Mouse (Mus musculus) forebrain, embryonic 14.5 days (tissue): ENCODE data around the gene Dip2c. TPM values are rescaled to one million over a fixed set of nuclear protein-coding genes. Genes with fewer than 3 reads are reported as not detected.
A peak's percentile ranks its signal among the peaks of the same experiment; 100 is the strongest.

Experiments used
- ATAC-seq: fragments of 200-750 bp; cut with Nextera tagmentation; 2 replicates; pipeline ENCODE4 v1.8.0; 2017; ENCODE audit warnings: mild to moderate bottlenecking, moderate library complexity
- DNase-seq: peaks from one replicate; pipeline ENCODE4 v3.0.0-alpha.2; 2015; ENCODE audit warnings: low spot score
- H3K27ac ChIP-seq: fragments of 300-500 bp; sonication (generic); 2 replicates; pipeline ENCODE4 v1.5.1; 2014; ENCODE audit warnings: low read depth, mild to moderate bottlenecking, control low read depth, low read length, moderate library complexity
- H3K27me3 ChIP-seq: fragments of 300-500 bp; sonication (generic); replicated peaks from 2 replicates; pipeline ENCODE4 v1.6.1; 2014; ENCODE audit warnings: low read length, control low read depth, mixed read lengths; ENCODE audit not compliant: control insufficient read depth, insufficient read depth
- H3K36me3 ChIP-seq: fragments of 300-500 bp; sonication (generic); 2 replicates; pipeline ENCODE4 v1.6.1; 2014; ENCODE audit warnings: low read length, control low read depth; ENCODE audit not compliant: control insufficient read depth, insufficient read depth
- H3K4me1 ChIP-seq: fragments of 300-500 bp; sonication (generic); 2 replicates; pipeline ENCODE4 v1.6.1; 2014; ENCODE audit warnings: antibody characterized with exemption, low read length, control low read depth; ENCODE audit not compliant: control insufficient read depth, insufficient read depth
- H3K4me2 ChIP-seq: fragments of 300-500 bp; sonication (generic); 2 replicates; pipeline ENCODE4 v1.6.1; 2014; ENCODE audit warnings: mild to moderate bottlenecking, control low read depth, low read length
- H3K4me3 ChIP-seq: fragments of 300-500 bp; sonication (generic); 2 replicates; pipeline ENCODE4 v1.5.1; 2014; ENCODE audit warnings: low read depth, low read length, control low read depth
- H3K9ac ChIP-seq: fragments of 300-500 bp; sonication (generic); 2 replicates; pipeline ENCODE4 v1.6.1; 2014; ENCODE audit warnings: mild to moderate bottlenecking, low read length, control low read depth, moderate library complexity
- H3K9me3 ChIP-seq: fragments of 300-500 bp; sonication (generic); replicated peaks from 2 replicates; pipeline ENCODE4 v1.6.1; 2016; ENCODE audit warnings: low read length, control low read depth, mixed read lengths; ENCODE audit not compliant: control insufficient read depth
- WGBS: fragments of 180-500 bp; shearing (Covaris S2); extraction: QIAGEN DNeasy Blood & Tissue Kit; methylation state at CpG from one replicate; pipeline ENCODE4 v1.1.7; 2014; 5-methylcytosine and 5-hydroxymethylcytosine counted together
- polyA plus RNA-seq: library from polyadenylated mRNA; unstranded; fragments of >200 nt; fragmentation: Nextera tagmentation; extraction: Ambion mirVana; gene quantifications from 2 replicates; pipeline ENCODE4 v1.2.1, GENCODE M21; 2014

Gene Dip2c
- polyA plus RNA-seq, 1 experiment from 2014 or later: 13.2 TPM

DNA sequence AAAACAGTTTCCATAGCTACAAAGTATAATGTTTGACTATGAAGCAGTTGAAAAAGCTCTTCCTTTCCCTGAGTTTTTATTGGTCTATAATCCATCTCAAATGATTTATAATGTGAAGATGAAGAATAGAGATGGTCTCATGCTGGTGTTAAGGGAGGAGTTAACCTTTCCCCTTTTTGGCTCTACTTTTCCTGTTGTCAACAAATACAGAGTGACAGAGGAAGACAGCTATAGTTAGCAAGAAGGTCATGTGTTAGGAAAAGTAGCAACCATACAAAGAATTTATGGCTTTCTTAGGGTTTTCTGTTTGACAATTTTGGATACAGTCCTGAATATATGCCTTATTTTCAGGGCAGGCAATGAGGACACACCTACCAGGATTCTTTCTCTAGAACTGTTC lies 36.6 kb downstream of the Dip2c start:
- Histone ChIP-seq H3K4me3 (no peak overlapping the region), H3K4me1 (peaks cover 2% of the 10 kb centered on the region), H3K9ac (no peak overlapping the region), H3K36me3 (no peaks in the 10 kb centered on the region), H3K4me2 (no peak overlapping the region), H3K9me3 (no peaks in the 10 kb centered on the region), H3K27me3 (no peaks in the 10 kb centered on the region), H3K27ac (no peak overlapping the region)
- DNase-seq (no peak), ATAC-seq (no peak)

DNA sequence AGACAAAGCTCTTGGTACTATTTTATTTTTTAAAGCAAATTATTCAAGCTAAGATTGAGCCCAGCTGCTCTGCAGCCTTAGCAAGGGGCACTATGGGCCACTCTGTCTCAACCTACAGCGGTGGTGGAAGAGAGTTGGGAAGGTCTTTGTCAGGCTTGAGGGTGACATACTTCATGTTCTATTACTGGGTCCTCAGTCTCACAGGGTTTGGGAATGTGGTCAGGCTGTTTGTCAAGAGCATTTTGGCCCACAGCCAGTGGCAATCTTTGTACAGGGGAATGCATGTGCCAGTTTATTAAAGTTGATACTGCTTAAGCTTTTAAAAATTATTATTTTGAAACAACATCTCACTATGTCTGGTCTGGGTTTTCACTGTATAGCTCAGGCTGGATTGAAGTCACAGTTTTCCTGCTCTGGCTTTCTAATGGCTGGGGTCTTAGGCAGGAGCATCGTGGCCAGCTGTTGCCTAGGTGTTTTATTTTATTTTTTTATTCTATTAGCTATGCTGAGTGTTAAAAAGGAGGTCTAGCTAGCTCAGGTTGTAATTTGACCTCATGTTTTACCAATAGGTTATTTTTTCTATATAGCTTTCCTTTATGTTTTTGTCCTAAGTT lies 37.9 kb downstream of the Dip2c start:
- no peaks in the 10 kb centered on the region for H3K36me3 ChIP-seq
- H3K4me1 ChIP-seq: peaks cover 2% of the 10 kb centered on the region
- no peak overlapping the region for H3K9ac ChIP-seq
- ATAC-seq (no peak; the same call in 1 of the 2 replicates), DNase-seq (no peak)
- no peaks in the 10 kb centered on the region for H3K27me3 ChIP-seq
- no peak overlapping the region for H3K4me3 ChIP-seq
- no peaks in the 10 kb centered on the region for H3K9me3 ChIP-seq
- 60% methylated on average over 2 of the region's 2 CpGs for WGBS
- no peak overlapping the region for H3K4me2 ChIP-seq
- H3K27ac ChIP-seq: no peak overlapping the region

- no peaks in the 10 kb centered on the region for H3K27me3 ChIP-seq
- H3K9me3 ChIP-seq: no peaks in the 10 kb centered on the region
- whole genome bisulfite sequencing: 66% methylated on average over 4 of the region's 4 CpGs
- no peak overlapping the region for H3K9ac ChIP-seq
- peaks cover 2% of the 10 kb centered on the region for H3K4me1 ChIP-seq
- H3K27ac ChIP-seq: no peak overlapping the region
- H3K4me3 ChIP-seq: no peak overlapping the region
- H3K4me2 ChIP-seq: no peak overlapping the region
- DNase-seq: no peak
- H3K36me3 ChIP-seq: no peaks in the 10 kb centered on the region
- no peak for ATAC-seq
Measured at GRCm38 (mm10) chr13:9314713-9315112, 38.4 kb downstream of the Dip2c start.

DNA sequence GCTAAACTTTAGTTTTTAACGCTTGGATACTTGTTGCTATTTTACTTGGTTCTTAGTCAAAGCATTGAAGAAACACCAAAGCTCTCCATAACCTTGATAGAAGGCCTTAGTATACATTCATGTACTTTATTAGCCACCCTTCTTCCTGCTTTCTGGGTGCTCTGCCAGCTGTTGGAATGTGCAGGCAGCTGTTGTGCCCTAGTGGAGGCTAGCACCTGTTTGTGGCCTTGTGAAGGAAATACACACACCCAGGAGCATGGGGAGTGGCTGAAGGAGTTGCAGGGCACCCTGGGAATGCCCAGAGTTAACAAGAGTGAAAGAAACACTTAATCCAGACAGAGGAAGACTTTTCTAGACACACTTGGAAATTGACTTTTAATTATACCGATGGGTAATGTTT lies 43.4 kb downstream of the Dip2c start:
- no peaks in the 10 kb centered on the region for H3K9me3 ChIP-seq
- H3K27ac ChIP-seq: no peak overlapping the region
- no peaks in the 10 kb centered on the region for H3K36me3 ChIP-seq
- no peak for DNase-seq
- no peak overlapping the region for H3K4me3 ChIP-seq
- no peak overlapping the region for H3K9ac ChIP-seq
- H3K27me3 ChIP-seq: no peaks in the 10 kb centered on the region
- H3K4me1 ChIP-seq: peaks cover under 1% of the 10 kb centered on the region; the same call in 1 of the 2 replicates
- H3K4me2 ChIP-seq: no peak overlapping the region
- 84% methylated on average over 2 of the region's 2 CpGs for WGBS
- ATAC-seq: no peak

GRCm38 (mm10) chr13:9325262-9325661 lies 48.9 kb downstream of the Dip2c start:
- no peak overlapping the region for H3K4me2 ChIP-seq
- no peak for DNase-seq
- 74% methylated on average over 1 of the region's 1 CpGs for WGBS
- ATAC-seq: no peak
- H3K36me3 ChIP-seq: no peaks in the 10 kb centered on the region
- H3K27ac ChIP-seq: no peak overlapping the region
- H3K4me3 ChIP-seq: no peak overlapping the region
- H3K27me3 ChIP-seq: no peaks in the 10 kb centered on the region
- no peaks in the 10 kb centered on the region for H3K4me1 ChIP-seq
- no peaks in the 10 kb centered on the region for H3K9me3 ChIP-seq
- no peak overlapping the region for H3K9ac ChIP-seq

DNA sequence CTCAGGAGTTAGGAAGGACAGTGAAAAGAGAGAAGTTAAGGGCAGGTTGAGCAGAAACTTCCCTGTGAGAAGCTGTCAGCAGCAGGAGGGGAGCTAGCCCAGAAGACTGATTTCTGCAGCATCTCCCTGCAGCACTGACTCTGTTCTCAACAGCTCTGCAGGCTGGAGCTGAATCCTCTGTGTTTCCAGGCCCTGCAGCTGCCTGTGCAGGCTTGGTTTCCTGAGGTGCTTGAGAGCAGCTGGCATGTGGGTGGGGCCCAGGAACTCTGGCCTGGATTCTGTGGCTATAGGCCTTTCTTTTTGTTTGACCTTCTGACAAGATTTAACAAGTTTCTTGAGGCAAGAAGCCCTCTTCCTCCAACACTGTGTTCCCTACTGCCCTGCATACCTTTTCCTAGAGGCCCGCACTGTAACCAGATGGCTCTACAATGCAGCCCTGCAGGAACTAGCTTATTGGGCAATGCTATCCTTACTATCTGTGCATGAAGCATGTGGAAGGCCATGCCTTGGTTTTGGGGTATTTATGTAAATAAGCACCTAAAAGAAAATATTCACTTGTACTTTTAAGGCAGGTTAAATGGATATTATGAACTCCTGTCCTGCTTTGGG lies 53.1 kb downstream of the Dip2c start:
- no peaks in the 10 kb centered on the region for H3K36me3 ChIP-seq
- no peaks in the 10 kb centered on the region for H3K4me1 ChIP-seq
- H3K4me3 ChIP-seq: no peak overlapping the region
- ATAC-seq (peak; percentile 77), DNase-seq (peak; percentile 34)
- H3K9ac ChIP-seq: no peak overlapping the region
- H3K9me3 ChIP-seq: no peaks in the 10 kb centered on the region
- no peak overlapping the region for H3K4me2 ChIP-seq
- no peak overlapping the region for H3K27ac ChIP-seq
- 59% methylated on average over 1 of the region's 1 CpGs for WGBS
- H3K27me3 ChIP-seq: no peaks in the 10 kb centered on the region

DNA sequence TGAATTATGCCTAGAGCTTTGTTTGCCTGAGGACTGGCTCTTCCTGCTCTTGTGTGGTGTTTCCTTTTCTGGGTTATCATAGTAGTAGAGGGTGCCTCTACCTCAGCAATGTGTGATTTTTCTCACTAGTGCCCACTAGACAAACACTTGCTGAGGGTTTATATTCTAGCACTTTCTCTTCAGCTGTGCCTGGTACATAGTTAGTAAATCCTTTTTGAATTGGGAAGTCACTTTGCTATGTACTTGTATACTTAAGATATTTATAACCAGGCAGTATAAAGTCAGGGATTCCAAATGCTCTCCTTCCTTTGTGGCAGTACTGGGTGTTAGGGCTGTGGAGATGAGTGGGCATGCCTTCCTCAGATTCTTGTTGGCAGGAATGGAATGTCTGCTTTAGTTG lies 56.9 kb downstream of the Dip2c start:
- H3K36me3 ChIP-seq: no peaks in the 10 kb centered on the region
- H3K4me1 ChIP-seq: no peaks in the 10 kb centered on the region
- H3K9ac ChIP-seq: no peak overlapping the region
- H3K27ac ChIP-seq: no peak overlapping the region
- H3K27me3 ChIP-seq: no peaks in the 10 kb centered on the region
- ATAC-seq: no peak
- no peak overlapping the region for H3K4me3 ChIP-seq
- no peaks in the 10 kb centered on the region for H3K9me3 ChIP-seq
- no peak for DNase-seq
- no peak overlapping the region for H3K4me2 ChIP-seq

DNA sequence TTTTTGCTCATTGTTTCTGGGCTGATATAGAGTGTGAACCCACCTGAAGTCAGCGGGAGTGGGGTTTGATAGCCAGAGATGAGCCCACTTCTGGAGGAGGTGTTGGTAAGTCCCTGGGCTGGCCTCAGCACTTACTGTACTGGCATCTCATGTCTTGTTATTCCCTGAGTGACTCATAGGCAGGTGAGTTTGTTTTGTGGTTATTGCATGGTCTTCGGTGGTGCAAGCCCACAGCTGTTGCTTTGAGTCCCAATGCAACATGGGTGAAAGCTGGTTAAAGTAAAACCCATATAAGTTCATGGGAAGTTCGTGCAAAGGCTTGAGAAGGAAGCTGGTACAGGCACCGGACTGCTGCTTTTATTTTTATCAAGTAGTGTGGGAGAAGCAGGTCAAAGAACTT lies 64.0 kb downstream of the Dip2c start:
- H3K27ac ChIP-seq: no peak overlapping the region
- ATAC-seq: no peak
- 93% methylated on average over 4 of the region's 4 CpGs for WGBS

GRCm38 (mm10) chr13:9342696-9343095 lies 66.4 kb downstream of the Dip2c start:
- Histone ChIP-seq H3K9ac (no peak overlapping the region), H3K4me2 (no peak overlapping the region), H3K36me3 (no peaks in the 10 kb centered on the region), H3K4me3 (no peak overlapping the region), H3K27ac (no peak overlapping the region), H3K9me3 (no peaks in the 10 kb centered on the region), H3K27me3 (no peaks in the 10 kb centered on the region), H3K4me1 (no peaks in the 10 kb centered on the region)
- DNase-seq: no peak
- no peak for ATAC-seq
- 87% methylated on average over 1 of the region's 1 CpGs for WGBS

More for the DNA sequence above, 64.0 kb downstream of the Dip2c start:
- DNase-seq: no peak
- no peak overlapping the region for H3K4me2 ChIP-seq
- H3K9me3 ChIP-seq: no peaks in the 10 kb centered on the region
- H3K4me3 ChIP-seq: no peak overlapping the region
- H3K9ac ChIP-seq: no peak overlapping the region
- no peaks in the 10 kb centered on the region for H3K36me3 ChIP-seq
- no peaks in the 10 kb centered on the region for H3K27me3 ChIP-seq
- no peaks in the 10 kb centered on the region for H3K4me1 ChIP-seq
